Mouse (Mus musculus) limb, embryonic 14.5 days (tissue): ENCODE measurements at regions not wholly inside any gene's neighbourhood (a gene's known extent, or its start where the extent isn't known, plus 50 kb on each side); places are given as distances from the start of the nearest gene placed in this dataset.
"Not testable (repeated sequence)": the region's sequence is repeated elsewhere in the genome, so short reads cannot be mapped to it uniquely, and the experiment has no call there.

ENCODE experiments used
- ATAC-seq: fragments of 200-750 bp; cut with Nextera tagmentation; 2 replicates; pipeline ENCODE4 v1.8.0; 2017; ENCODE audit warnings: low read depth, moderate number of reproducible peaks, moderate TSS enrichment; ENCODE audit not compliant: low FRiP score
- DNase-seq: peaks from one replicate; pipeline ENCODE4 v3.0.0-alpha.2; 2015; ENCODE audit warnings: low spot score
- H3K27ac ChIP-seq: fragments of 300-500 bp; sonication (generic); replicated peaks from 2 replicates; pipeline ENCODE4 v1.5.1; 2014; ENCODE audit warnings: low read depth, mild to moderate bottlenecking, low read length, moderate library complexity, mixed read lengths
- H3K27me3 ChIP-seq: fragments of 300-500 bp; sonication (generic); 2 replicates; pipeline ENCODE4 v1.6.1; 2014; ENCODE audit warnings: low read length, mixed read lengths; ENCODE audit not compliant: control insufficient read depth, insufficient read depth
- H3K36me3 ChIP-seq: fragments of 300-500 bp; sonication (generic); 2 replicates; pipeline ENCODE4 v1.6.1; 2014; ENCODE audit warnings: mild to moderate bottlenecking, low read length, moderate library complexity, mixed read lengths; ENCODE audit not compliant: control insufficient read depth, insufficient read depth
- H3K4me1 ChIP-seq: fragments of 300-500 bp; sonication (generic); 2 replicates; pipeline ENCODE4 v1.6.1; 2014; ENCODE audit warnings: antibody characterized with exemption, low read length, mixed read lengths; ENCODE audit not compliant: control insufficient read depth, insufficient read depth
- H3K4me2 ChIP-seq: fragments of 300-500 bp; sonication (generic); replicated peaks from 2 replicates; pipeline ENCODE4 v1.6.1; 2014; ENCODE audit warnings: low read depth, mild to moderate bottlenecking, low read length, moderate library complexity; ENCODE audit not compliant: severe bottlenecking
- H3K4me3 ChIP-seq: fragments of 300-500 bp; sonication (generic); replicated peaks from 2 replicates; pipeline ENCODE4 v1.5.1; 2014; ENCODE audit warnings: low read length
- H3K9ac ChIP-seq: fragments of 300-500 bp; sonication (generic); 2 replicates; pipeline ENCODE4 v1.6.1; 2014; ENCODE audit warnings: mild to moderate bottlenecking, low read depth, low read length, moderate library complexity; ENCODE audit not compliant: severe bottlenecking
- H3K9me3 ChIP-seq: fragments of 300-500 bp; sonication (generic); 2 replicates; pipeline ENCODE4 v1.6.1; 2016; ENCODE audit warnings: low read length; ENCODE audit not compliant: control insufficient read depth
- POLR2A ChIP-seq: fragments of 200-500 bp; IDR thresholded peaks from 2 replicates; pipeline ENCODE4 v1.8.0; 2012; ENCODE audit warnings: inconsistent platforms, mild to moderate bottlenecking, moderate library complexity, borderline replicate concordance; ENCODE audit not compliant: insufficient read depth, insufficient read length; ENCODE audit errors: extremely low read depth
- WGBS: fragments of 180-500 bp; shearing (Covaris S2); extraction: QIAGEN DNeasy Blood & Tissue Kit; methylation state at CpG from one replicate; pipeline ENCODE4 v1.1.7; 2014; 5-methylcytosine and 5-hydroxymethylcytosine counted together

DNA sequence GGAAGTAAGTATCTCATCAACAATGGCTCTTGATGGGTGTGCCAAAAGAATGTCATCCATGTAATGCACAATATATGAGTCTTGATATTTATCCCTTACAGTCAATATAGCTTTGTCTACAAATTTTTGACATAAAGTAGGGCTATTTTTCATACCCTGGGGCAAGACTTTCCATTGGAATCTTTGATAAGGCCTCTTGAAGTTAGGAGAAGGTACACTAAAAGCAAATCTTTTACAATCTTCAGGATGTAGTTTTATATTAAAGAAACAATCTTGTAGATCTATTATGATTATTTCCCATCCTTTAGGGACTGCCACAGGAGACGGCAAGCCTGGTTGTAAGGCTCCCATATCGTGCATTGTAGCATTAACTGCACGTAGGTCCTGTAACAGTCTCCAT, 1038.8 kb upstream of the Sel1l start:
- no peak for DNase-seq
- TF ChIP-seq POLR2A, result no peak

DNA sequence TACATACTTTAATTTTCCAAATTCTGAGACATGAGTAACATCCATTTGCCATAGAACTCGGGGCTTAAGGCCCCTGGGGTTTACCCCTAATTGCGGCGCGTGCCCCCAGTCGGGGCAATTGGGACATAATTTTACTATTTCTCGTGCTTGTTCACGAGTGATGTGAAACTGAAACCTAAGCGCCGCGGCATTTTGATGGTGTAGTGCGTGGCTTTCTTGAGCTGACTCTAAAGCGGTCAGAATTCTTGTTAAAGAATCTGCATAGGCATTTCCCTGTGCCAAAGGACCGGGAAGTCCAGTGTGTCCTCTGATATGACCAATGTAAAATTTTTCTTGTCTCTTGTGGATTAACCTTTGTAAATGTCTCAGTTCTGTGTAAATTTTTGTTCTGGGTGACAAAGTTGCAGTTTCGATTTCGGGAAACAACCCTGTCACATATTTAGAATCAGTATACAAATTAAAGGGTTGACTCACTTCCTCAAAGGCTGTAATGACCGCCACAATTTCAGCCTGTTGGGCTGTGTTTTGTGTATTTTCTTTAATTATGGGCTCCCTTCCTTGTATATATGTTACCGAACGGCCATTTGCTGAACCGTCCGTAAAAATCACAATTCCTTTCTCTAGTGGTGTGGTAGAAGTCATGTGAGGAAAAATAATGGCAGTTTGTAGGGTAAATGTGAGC, 1037.6 kb upstream of the Sel1l start:
- H3K27ac ChIP-seq, H3K4me3 ChIP-seq, H3K4me1 ChIP-seq, DNase-seq, H3K27me3 ChIP-seq, H3K36me3 ChIP-seq, H3K9ac ChIP-seq, H3K9me3 ChIP-seq, ATAC-seq, H3K4me2 ChIP-seq: not testable (repeated sequence)
- WGBS, result 94% methylated on average over 20 of the region's 20 CpGs

More for the DNA sequence above, 1038.8 kb upstream of the Sel1l start:
- Histone ChIP-seq H3K27ac (no peak overlapping the region), H3K9me3 (0 out of 2 replicates have a peak, but pooled peaks cover 8% of the 10 kb centered on the region), H3K36me3 (no peaks in the 10 kb centered on the region), H3K4me2 (no peak overlapping the region), H3K4me3 (no peak overlapping the region), H3K4me1 (no peaks in the 10 kb centered on the region), H3K27me3 (no peaks in the 10 kb centered on the region), H3K9ac (no peak overlapping the region)
- 88% methylated on average over 3 of the region's 3 CpGs for WGBS
- ATAC-seq, result no peak

DNA sequence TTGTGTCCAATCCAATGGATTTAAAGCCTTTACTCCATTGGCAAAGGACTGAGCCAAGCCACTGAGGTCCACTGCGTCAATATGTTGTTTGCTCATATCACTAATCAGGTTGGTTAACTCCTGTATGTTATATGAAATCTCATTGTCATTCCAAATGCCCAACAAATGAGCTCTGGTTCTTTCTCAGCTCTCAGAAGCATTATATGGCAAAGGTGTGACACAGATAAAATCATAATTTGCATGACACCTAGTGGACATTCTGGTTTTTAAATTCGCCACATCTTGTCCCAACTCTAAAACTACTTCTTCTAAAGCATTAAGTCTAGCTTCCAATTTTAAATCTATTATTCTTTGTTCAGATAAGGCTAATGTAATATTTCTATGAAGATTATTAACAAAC, 1035.1 kb upstream of the Sel1l start:
- ATAC-seq, H3K4me2 ChIP-seq, DNase-seq, H3K4me1 ChIP-seq, H3K9ac ChIP-seq, H3K9me3 ChIP-seq, H3K4me3 ChIP-seq, H3K27me3 ChIP-seq, H3K36me3 ChIP-seq, H3K27ac ChIP-seq: not testable (repeated sequence)
- 84% methylated on average over 2 of the region's 2 CpGs for WGBS

DNA sequence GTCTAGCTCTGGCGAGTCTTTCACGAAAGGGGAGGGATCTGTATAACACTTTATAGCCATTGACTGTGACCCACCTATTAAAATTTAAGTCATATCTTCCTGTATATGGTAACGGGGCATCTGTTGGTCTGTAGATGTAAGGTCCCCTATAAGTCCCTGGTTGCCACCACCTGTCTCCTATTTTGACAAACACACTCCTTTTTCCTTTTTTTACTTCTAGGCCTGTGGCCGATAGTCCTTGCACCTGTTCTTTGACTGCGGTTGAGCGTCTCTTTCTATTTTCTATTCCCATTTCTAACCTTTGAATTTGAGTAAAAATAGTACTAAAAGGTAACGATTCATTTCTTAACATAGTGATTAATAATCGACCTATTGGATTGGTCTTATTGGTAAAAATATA, 1034.1 kb upstream of the Sel1l start:
- not testable (repeated sequence) for H3K27me3 ChIP-seq, H3K9me3 ChIP-seq, H3K36me3 ChIP-seq, H3K27ac ChIP-seq, H3K4me1 ChIP-seq, H3K4me2 ChIP-seq, H3K4me3 ChIP-seq, ATAC-seq, H3K9ac ChIP-seq, DNase-seq
- no CpG with 5 or more reads among the region's 8 CpGs for WGBS

DNA sequence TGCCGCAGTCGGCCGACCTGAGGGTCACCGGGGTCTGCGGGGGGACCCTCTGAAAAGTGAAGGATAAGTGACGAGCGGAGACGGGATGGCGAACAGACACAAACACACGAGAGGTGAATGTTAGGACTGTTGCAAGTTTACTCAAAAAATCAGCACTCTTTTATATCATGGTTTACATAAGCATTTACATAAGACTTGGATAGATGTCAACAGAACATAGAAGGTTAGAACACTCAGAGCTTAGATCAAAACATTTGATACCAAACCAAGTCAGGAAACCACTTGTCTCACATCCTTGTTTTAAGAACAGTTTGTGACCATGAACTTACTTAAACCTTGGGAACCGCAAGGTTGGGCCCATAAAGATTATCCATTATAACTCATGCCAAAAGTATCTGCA, 1033.6 kb upstream of the Sel1l start:
- H3K27ac ChIP-seq, H3K27me3 ChIP-seq, H3K9me3 ChIP-seq, H3K4me3 ChIP-seq, H3K4me2 ChIP-seq, H3K36me3 ChIP-seq, H3K4me1 ChIP-seq, H3K9ac ChIP-seq, DNase-seq, ATAC-seq: not testable (repeated sequence)
- WGBS, result 97% methylated on average over 7 of the region's 11 CpGs

DNA sequence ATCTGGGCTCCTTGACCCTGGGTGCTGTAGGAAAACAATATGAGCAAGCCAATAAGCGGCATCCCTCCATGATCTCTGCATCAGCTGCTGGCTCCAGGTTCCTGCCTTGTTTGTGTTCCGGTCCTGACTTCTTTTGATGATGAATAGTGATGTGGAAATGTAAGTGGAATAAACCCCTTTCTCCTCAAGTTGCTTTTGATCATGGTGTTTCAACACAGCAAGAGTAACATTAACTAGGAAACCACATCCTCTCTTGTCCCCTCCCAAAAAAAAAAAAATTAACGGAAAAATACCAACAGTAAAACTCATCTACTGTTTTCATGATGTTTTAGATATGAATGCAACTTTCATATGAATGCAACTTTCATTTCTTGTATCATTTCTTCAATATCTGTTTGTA, 1024.6 kb upstream of the Sel1l start:
- Histone ChIP-seq H3K4me3 (no peak overlapping the region), H3K36me3 (no peaks in the 10 kb centered on the region), H3K4me1 (no peaks in the 10 kb centered on the region), H3K27me3 (no peaks in the 10 kb centered on the region), H3K9me3 (no peaks in the 10 kb centered on the region), H3K4me2 (no peak overlapping the region), H3K27ac (no peak overlapping the region), H3K9ac (no peak overlapping the region)
- DNase-seq (no peak), ATAC-seq (no peak)
- no peak for TF ChIP-seq POLR2A
- 90% methylated on average over 3 of the region's 3 CpGs for WGBS
